Mouse (Mus musculus) Patski (cell line): ENCODE measurements around the gene Ak9. TPM values are rescaled to one million over a fixed set of nuclear protein-coding genes. Genes with fewer than 3 reads are reported as not detected.

Experiments
- ATAC-seq: fragments of 100-300 bp; one replicate; pipeline ENCODE4 v1.8.0; 2021
- CTCF ChIA-PET: fragments of 350-600 bp; sonication (Branson Sonifier 250); formaldehyde crosslinking; loops from one replicate; lab custom pipeline; 2022; ENCODE audit warnings: inconsistent platforms; lab: Charles Lee
- POLR2A ChIA-PET: fragments of 350-600 bp; sonication (Branson Sonifier 250); formaldehyde crosslinking; loops from one replicate; lab custom pipeline; 2022; ENCODE audit warnings: antibody characterized with exemption, inconsistent platforms; lab: Charles Lee
- DNase-seq: peaks from one replicate; pipeline ENCODE4 v3.0.0-alpha.2; 2011; ENCODE audit warnings: low read depth, low spot score
- H3K27me3 ChIP-seq: fragments of 371-371 bp; one replicate; pipeline ENCODE4 v1.5.1; 2021
- CTCF ChIP-seq: fragments of 100-300 bp; IDR thresholded peaks from one replicate; pipeline ENCODE4 v1.5.1; 2021
- in situ Hi-C: fragments of 300-500 bp; cut with MboI; formaldehyde crosslinking; loops from 3 replicates; pipeline ENCODE4 v1.11.1; 2018; ENCODE audit warnings: low pct_unique_long_range_greater_than_20kb, mixed read lengths
- polyA plus RNA-seq: library from polyadenylated mRNA; unstranded; gene quantifications from one replicate; pipeline ENCODE4 v1.2.3, GENCODE M21; 2021

Gene Ak9
- polyA plus RNA-seq, 1 experiment from 2014 or later, result 0.09 TPM

DNA sequence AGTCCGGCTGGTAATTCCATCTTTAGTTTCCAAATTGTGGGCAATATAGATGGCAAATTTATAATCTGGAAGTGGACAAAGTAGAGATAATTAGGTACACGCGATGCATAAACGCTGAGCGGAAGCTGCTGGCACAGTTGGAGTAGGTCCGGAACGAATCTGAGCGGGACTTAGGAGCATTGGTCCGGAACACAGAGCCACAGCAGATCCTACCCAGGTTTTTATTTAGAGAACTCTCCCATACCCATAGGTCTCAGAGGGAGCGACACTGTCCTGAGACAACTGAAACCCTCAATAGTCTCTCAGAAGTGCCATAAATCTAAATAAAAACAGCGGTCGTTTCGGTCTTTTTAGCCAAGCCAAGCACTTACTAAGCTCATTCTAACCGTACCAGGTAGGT is 145.9 kb downstream of the Ak9 start:
- H3K27me3 ChIP-seq, result peaks cover 15% of the 10 kb centered on the region
- ATAC-seq (no peak), DNase-seq (no peak)
- in situ Hi-C loops, result no loop called here
- CTCF ChIA-PET, result interaction anchor here (1.0 to 3.9 kb wide), 2 partner anchors 15 to 56 kb away, joined by 6 to 16 read pairs; no protein-coding TSS in a partner anchor
- TF ChIP-seq CTCF, result no peak
- POLR2A ChIA-PET, result interaction anchor here (0.5 to 2.7 kb wide), 4 partner anchors 12 to 544 kb away, joined by 3 to 9 read pairs (median 4); partner anchors contain the start of genes Mical1, Ppil6 and Smpd2

DNA sequence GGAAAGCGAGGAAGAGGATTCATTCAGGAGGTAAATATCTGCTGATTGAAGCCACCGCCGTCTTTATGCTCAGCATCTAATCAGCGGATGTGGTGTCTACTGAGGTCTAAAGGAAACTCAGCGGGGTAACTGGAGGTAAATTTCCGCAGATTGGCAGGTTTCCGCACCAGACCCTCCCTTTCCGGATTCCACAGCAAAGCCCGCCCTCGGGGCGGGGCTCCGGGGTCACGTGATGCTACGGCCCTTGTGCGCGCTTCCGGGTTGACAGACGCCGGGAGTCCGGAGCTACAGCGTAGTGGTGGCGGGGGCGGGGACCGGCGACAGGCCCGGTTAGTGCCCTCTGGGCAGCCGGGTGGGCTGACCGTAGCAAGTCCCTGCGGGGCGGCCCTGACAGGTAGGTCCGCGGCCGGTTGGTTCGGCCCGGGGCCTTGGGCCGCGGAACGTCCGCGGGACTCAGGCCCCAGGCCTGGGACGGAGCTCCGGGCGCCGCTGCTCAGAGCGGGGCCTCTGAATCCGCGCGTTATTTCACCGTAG is 146.4 kb downstream of the Ak9 start, which contains the start of gene Zbtb24:
Gene Zbtb24, plus strand, starts transcription at position 247 of the 534 bp plus-strand sequence.
- in situ Hi-C loops, result no loop called here
- ATAC-seq (peak; percentile 88), DNase-seq (peak; percentile 67)
- CTCF ChIA-PET, result interaction anchor here (0.6 to 3.9 kb wide), 3 partner anchors 15 to 240 kb away, joined by 3 to 16 read pairs (median 3); no protein-coding TSS in a partner anchor
- POLR2A ChIA-PET, result interaction anchor here (1.0 to 2.7 kb wide), 4 partner anchors 12 to 40 kb away, joined by 3 to 9 read pairs (median 5); partner anchors contain the start of genes Mical1, Ppil6 and Smpd2
- H3K27me3 ChIP-seq, result peaks cover 15% of the 10 kb centered on the region
- TF ChIP-seq CTCF, result no peak

DNA sequence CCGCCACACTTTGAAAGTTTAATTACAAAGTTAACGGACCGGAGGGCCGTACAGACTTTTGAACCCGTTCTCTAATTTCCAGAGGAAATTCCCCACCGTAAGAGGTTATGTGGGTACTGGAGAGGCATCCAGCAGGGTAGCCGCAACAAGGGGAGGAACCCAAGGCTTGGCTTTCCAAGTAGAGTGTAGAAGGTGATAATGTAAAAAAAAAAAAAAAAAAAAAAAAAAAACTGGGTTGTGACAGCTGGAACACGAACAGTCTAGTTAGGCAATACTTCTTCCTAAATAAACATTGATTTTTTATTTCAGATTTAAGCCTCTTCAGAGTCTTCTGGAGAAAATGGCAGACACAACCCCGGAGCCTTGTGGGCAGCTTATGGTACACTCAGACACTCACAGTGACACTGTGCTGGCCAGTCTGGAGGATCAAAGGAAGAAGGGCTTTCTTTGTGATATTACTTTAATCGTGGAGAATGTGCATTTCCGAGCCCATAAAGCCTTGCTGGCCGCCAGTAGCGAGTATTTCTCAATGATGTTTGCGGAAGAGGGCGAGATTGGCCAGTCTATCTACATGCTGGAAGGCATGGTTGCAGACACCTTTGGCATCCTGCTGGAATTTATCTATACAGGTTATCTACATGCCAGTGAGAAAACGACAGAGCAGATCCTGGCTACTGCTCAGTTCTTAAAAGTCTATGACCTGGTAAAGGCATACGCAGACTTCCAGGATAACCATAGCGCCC is 147.2 kb downstream of the Ak9 start:
- in situ Hi-C loops, result no loop called here
- DNase-seq, result no peak
- peaks cover 11% of the 10 kb centered on the region for H3K27me3 ChIP-seq
- CTCF ChIA-PET, result interaction anchor here (0.6 to 1.3 kb wide), 3 partner anchors 16 to 239 kb away, joined by 3 read pairs; no protein-coding TSS in a partner anchor
- POLR2A ChIA-PET, result interaction anchor here (1.0 to 2.7 kb wide), 4 partner anchors 11 to 39 kb away, joined by 3 to 9 read pairs (median 5); partner anchors contain the start of genes Mical1, Ppil6 and Smpd2
- no peak for ATAC-seq
- no peak for TF ChIP-seq CTCF

- no peak for TF ChIP-seq CTCF
- peaks cover 6% of the 10 kb centered on the region for H3K27me3 ChIP-seq
- ATAC-seq (no peak), DNase-seq (no peak)
- ChIA-PET POLR2A (interaction anchor here (2.7 kb wide), 1 partner anchor 24 kb away, joined by 9 read pairs; the partner anchor contains the start of gene Mical1), CTCF (interaction anchor here (1.3 kb wide), 1 partner anchor 17 kb away, joined by 3 read pairs; no protein-coding TSS in a partner anchor)
- in situ Hi-C loops, result no loop called here
Measured at GRCm38 (mm10) chr10:41451656-41452055, 147.9 kb downstream of the Ak9 start.

DNA sequence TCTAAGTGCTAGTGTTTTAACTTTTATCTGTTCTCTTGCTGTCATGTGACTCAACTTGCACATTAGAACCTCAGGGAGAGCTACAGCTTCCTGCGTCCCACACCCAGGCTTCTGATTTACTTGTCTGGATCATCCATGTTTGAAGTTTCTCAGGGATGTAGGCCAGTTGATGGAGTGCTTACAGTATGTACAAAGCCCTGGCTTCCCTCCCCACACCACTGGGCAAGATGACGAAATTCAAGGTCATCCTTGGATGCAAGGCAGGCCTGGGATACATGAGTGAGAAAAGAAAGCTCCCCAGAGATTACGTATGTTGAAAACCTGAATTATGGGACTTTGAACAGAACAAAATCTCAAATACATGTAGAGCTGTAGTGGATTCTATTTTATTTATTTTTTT is 149.0 kb downstream of the Ak9 start:
- no peaks in the 10 kb centered on the region for H3K27me3 ChIP-seq
- no peak for TF ChIP-seq CTCF
- ChIA-PET CTCF (interaction anchor here (0.9 to 1.9 kb wide), 4 partner anchors 17 to 149 kb away, joined by 3 to 5 read pairs (median 4); partner anchors contain the start of genes Ak9 and Fig4), POLR2A (interaction anchor here (1.1 to 1.3 kb wide), 2 partner anchors 21 to 37 kb away, joined by 3 read pairs; no protein-coding TSS in a partner anchor)
- no peak for DNase-seq
- ATAC-seq, result no peak
- in situ Hi-C loops, result no loop called here

DNA sequence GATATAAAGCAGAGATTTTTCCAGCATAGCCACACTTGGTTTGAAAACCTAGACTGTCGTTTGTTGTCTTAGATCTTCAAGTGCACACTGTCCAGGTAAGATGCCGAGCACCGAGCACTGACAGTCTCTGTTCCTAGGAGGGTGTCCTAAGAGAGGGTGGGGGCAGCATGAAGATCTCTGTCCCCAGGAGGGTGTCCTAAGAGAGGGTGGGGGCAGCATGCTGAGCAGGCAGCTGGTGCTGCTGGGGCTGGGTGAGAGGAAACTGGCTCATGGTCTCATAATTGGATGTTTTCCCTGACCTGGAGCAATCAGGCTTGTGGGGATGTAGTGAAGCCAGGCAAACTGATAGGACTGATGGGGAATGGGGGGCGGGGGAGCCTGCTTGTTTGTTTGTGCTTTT is 156.2 kb downstream of the Ak9 start:
- POLR2A ChIA-PET, result no interaction called here
- no peak for DNase-seq
- no peak for TF ChIP-seq CTCF
- ATAC-seq, result no peak
- H3K27me3 ChIP-seq, result no peaks in the 10 kb centered on the region
- in situ Hi-C loops, result no loop called here
- CTCF ChIA-PET, result interaction anchor here (1.4 kb wide), 1 partner anchor 15 kb away, joined by 4 read pairs; no protein-coding TSS in a partner anchor

GRCm38 (mm10) chr10:41460501-41460900 is 156.7 kb downstream of the Ak9 start:
- H3K27me3 ChIP-seq, result no peaks in the 10 kb centered on the region
- POLR2A ChIA-PET, result no interaction called here
- TF ChIP-seq CTCF, result no peak
- in situ Hi-C loops, result no loop called here
- no peak for ATAC-seq
- DNase-seq, result no peak
- CTCF ChIA-PET, result no interaction called here

DNA sequence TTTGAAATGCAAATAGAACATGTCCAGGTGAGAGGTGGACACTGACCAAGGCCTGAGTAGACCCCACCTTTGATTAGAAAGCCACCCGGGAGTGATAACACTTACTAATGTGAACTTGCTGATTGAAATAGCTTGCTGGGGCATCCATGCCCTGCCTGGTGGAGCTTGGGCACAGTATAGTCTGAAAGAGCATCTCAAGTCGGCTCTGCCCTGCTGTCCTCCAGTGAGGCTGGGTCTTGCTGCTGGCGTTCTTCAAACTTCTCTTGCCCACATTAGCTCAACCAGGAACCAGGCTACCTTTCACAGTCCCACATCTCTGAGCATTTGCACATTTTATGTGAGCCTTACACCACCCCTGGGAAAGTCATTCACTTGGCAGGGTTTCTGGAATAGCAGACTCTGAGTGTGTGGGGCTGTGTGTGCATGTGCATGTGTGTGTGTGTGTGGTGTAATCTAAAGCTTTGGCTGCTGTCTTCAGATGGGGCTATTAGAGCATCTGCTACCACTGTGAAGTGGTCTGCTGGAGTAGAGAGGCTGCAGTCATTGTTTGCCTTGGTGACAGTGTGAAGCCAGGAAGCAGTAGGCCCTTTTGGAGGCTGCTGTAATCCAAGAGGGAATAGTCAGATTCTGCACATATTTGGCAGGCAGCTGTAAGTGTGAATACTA is 157.4 kb downstream of the Ak9 start:
- CTCF ChIA-PET, result interaction anchor here (1.1 to 1.8 kb wide), 2 partner anchors 10 to 13 kb away, joined by 3 to 5 read pairs; no protein-coding TSS in a partner anchor
- no peak for TF ChIP-seq CTCF
- in situ Hi-C loops, result no loop called here
- ATAC-seq (no peak), DNase-seq (no peak)
- no peaks in the 10 kb centered on the region for H3K27me3 ChIP-seq
- POLR2A ChIA-PET, result interaction anchor here (0.7 kb wide), 1 partner anchor 11 kb away, joined by 3 read pairs; the partner anchor contains the start of gene Zbtb24

GRCm38 (mm10) chr10:41464401-41464955 is 160.7 kb downstream of the Ak9 start:
- DNase-seq (no peak), ATAC-seq (no peak)
- no peaks in the 10 kb centered on the region for H3K27me3 ChIP-seq
- TF ChIP-seq CTCF, result no peak
- CTCF ChIA-PET, result no interaction called here
- in situ Hi-C loops, result no loop called here
- POLR2A ChIA-PET, result interaction anchor here (1.1 kb wide), 1 partner anchor 10 kb away, joined by 3 read pairs; no protein-coding TSS in a partner anchor

- ChIA-PET CTCF (interaction anchor here (1.3 kb wide), 1 partner anchor 11 kb away, joined by 3 read pairs; no protein-coding TSS in a partner anchor), POLR2A (no interaction called here)
- TF ChIP-seq CTCF, result no peak
- DNase-seq, result no peak
- in situ Hi-C loops, result no loop called here
- no peak for ATAC-seq
- H3K27me3 ChIP-seq, result no peaks in the 10 kb centered on the region
Measured at GRCm38 (mm10) chr10:41467325-41467724, 163.5 kb downstream of the Ak9 start.
